Mouse (Mus musculus) G1E (cell line): ENCODE results near the gene Phldb3.

ENCODE experiments used
- CTCF ChIP-seq: IDR thresholded peaks from 2 replicates; pipeline ENCODE4 v1.5.1; 2012; ENCODE audit warnings: low read depth, low read length, inconsistent platforms, mixed read lengths
- POLR2AphosphoS5 ChIP-seq: IDR thresholded peaks from 2 replicates; pipeline ENCODE4 v1.6.1; 2012; ENCODE audit warnings: low read depth, low read length, inconsistent platforms; ENCODE audit not compliant: insufficient replicate concordance

DNA sequence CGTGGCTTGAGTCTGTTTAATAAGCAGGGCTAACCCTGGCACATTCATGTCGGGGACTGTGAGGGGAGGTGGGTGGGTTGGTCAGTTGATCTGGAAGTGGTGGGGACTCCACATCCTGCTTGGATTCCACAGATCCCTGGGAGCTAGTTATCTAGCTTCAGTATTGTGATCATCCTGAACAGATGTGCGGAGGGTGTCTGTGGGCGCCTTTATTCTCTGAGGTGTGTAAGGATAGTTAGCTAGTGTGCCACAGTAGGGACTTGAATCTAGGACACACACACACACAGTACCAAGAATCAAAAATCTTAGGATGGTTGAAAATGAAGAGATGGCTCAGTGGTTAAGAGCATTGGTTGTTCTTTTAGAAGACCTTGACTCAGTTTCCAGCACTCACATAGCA lies 42.1 kb upstream of the Phldb3 start:
- TF ChIP-seq CTCF: no peak
- no peak for TF ChIP-seq POLR2AphosphoS5
